Mouse (Mus musculus) natural killer cell, adult 2 months (primary cell): ENCODE measurements at regions not wholly inside any gene's neighbourhood (a gene's known extent, or its start where the extent isn't known, plus 50 kb on each side); places are given as distances from the start of the nearest gene placed in this dataset.
"Not testable (repeated sequence)": the region's sequence is repeated elsewhere in the genome, so short reads cannot be mapped to it uniquely, and the experiment has no call there.

Experiments used
- DNase-seq, 2 experiments: peaks; one replicate each; pipeline ENCODE4 v3.0.0; 2022; ENCODE audit warnings: low spot score in 2 of 2

DNA sequence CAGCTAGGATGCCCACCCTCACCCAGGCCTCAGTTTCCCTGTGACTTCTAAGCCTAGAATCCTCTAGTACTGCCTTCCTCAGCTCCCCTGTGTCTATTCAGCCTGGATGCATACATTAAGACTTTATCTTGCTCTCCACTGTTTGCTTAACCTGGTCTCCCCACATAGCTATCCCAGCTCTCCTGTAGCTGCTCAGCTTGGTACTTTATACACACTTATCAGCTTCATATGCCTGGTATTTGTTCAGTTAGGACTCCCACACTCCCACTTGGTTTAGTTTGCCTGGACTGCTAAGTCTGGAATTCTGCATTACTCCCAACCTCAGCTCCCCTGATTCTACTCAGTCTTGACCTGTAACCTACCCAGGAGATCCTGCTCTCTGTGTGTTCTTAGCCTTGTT lies 147.7 kb downstream of the Tmem121 start:
- no peak for DNase-seq

GRCm38 (mm10) chr12:113333853-113334252 lies 148.1 kb downstream of the Tmem121 start:
- DNase-seq: not testable (repeated sequence)

DNA sequence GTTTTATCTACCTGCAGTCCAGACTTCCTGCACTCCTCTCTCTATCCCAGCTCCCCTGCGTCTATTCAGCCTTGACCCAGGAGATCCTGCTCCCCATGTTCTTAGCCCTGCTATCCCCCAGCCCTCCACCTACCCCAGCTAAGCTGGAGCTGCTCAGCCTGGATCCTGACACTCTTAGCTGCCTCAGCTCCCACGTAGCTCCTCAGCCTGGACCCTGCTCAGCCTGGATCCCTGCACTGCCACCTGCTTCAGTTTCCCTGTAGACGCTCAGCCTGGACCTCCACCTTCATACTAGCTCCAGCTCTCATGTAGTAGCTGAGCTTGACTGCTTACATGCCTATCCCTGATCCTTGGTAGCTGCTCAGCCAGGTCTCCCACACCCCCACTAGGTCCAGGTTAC lies 151.5 kb downstream of the Tmem121 start:
- DNase-seq: no peak

DNA sequence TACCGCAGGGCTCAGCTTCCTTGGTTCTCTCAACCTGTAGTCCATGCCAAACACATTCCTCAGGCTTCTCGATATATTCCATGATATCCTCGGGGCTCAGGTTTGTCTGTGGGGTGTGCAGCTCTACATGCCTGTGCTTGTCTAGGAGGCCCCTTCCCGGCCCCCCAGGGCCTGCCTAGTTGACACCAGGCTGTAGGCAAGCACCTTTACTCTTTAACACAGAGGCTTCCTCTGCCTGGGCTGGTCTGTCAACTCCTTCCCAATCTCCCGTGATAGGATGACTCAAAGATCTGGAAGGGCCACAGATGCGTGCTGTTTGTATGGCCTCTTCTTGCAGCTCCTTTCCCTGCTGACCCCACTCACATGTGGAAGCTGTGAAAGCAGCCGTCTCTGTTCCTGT lies 150.4 kb upstream of the Adam6b start:
- DNase-seq: no peak

DNA sequence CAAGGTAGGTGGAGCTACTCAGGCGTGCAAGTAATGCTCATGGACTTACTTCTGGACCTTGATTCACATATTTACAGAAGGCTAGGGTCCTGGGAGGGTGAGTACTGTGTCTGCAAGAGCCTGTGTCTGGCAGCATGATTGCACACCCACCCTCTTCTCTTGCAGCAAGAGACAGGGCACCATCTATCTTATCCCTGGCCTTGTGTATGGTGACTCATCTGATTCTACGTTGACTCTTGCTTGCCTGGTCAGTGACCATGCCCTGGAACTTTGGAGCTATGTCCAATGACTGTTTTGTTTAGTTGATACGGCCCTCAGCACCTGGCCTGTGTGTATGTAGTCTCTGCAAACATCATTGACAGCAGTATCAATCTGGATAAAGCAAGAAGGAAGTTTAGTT lies 148.3 kb upstream of the Adam6b start:
- DNase-seq: no peak

DNA sequence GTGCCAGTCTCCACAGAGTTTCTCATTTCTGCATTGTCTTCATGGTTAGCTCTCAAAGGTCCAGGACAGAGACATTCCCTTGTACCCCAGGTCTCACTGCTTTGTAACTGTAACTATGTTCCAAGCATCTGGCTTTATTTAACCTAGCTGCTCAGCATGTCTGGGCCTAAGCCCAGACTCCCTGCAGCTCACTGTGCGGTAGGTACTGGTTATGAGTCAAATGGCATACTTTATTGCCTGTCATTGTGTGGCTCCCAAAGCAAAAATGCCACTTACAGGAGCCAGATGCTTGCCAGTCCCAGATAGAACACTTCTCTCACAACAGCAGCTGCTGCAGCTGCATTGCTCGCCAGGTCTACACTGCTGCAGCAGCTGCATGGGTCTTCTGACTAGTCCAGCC lies 134.2 kb upstream of the Adam6b start:
- no peak for DNase-seq

GRCm38 (mm10) chr12:113358077-113358476 lies 131.2 kb upstream of the Adam6b start:
- no peak for DNase-seq

- DNase-seq: no peak
Measured at GRCm38 (mm10) chr12:113360032-113360431, 129.3 kb upstream of the Adam6b start.

- DNase-seq: peak in 1 of 2 experiments; percentile 17
Measured at GRCm38 (mm10) chr12:113362409-113363038, 126.8 kb upstream of the Adam6b start.

- no peak for DNase-seq
Measured at GRCm38 (mm10) chr12:113364023-113364422, 125.3 kb upstream of the Adam6b start.

- DNase-seq: no peak
Measured at GRCm38 (mm10) chr12:113364437-113364836, 124.9 kb upstream of the Adam6b start.

DNA sequence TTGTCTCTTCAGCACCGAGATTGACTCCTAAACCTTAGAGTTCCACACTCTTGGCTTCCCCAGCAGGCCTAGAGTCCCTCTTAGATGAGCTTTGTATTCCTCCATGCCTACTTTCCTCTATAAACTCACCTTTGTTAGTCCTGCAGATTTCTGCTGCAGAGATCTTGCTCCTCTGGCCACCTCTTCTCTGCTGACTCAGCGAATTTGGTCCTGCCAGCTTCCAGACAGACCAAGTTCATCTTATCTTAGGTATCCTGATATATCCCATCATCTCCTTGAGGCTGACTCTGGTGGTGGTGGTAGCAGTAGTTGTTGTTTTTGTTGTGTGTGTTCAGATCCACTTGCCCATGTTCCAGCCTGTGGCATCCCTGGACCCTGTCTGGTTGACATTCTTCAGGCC lies 123.5 kb upstream of the Adam6b start:
- no peak for DNase-seq

DNA sequence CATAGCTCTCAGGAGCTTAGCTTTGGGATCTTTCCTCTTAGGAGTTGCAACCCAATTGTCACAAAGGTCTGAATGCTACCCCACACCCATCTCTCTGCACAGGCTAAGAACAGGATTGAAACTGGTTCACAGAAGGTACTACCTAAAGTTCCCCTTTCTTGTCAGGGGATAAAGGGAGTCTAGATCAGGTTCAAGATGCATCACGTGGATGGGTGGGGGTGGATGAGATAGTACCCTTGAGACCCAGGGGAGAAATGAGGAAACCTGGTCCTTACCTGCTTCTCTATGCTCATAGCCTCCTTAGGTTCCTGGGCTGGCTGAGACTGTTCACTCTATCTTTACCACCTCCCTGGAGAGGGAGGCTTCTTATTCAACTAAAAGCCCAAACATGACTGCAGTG lies 122.9 kb upstream of the Adam6b start:
- peak in 1 of 2 experiments; percentile 46 for DNase-seq

GRCm38 (mm10) chr12:113401578-113402113 lies 87.7 kb upstream of the Adam6b start:
- no peak for DNase-seq

DNA sequence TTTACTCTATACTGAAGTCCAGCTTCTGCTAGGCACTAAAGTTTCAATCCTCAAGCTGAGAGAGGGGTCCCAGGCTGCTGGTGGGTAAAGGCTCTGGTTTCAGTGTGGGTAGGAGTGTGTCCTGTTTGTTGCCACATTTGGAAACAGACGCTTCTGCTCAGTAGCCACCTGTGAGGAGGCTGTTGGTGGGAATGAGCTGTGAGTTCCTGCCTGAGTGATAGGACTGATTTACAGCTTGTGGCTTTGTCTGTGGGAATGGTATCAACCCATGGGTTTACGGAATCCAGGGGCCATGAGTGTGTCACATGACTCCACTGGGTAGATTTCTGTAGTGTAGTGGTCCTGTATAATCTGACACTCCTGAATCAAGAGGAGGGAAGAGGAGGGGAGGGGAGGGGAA lies 86.5 kb upstream of the Adam6b start:
- no peak for DNase-seq

DNA sequence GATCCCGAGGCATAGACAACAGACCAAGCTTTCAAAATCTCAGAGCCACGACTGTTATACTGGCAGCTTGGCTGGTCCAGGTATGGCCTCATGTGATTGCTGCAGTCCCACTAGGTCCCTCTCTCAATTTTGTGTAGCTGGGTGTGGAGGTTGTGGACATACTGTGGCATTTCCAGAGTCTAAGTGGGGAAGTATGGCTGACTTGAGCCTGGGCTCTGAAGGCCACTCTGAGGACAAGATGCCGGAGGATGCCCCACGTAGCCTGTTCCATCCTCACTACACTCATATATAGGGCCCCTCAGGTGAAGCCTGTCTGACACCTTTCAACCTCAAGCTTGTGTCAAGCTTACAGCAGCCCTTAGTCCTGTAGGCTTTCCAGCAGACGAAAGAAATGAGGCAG lies 78.2 kb upstream of the Adam6b start:
- no peak for DNase-seq

GRCm38 (mm10) chr12:113413996-113414395 lies 75.3 kb upstream of the Adam6b start:
- DNase-seq: no peak

DNA sequence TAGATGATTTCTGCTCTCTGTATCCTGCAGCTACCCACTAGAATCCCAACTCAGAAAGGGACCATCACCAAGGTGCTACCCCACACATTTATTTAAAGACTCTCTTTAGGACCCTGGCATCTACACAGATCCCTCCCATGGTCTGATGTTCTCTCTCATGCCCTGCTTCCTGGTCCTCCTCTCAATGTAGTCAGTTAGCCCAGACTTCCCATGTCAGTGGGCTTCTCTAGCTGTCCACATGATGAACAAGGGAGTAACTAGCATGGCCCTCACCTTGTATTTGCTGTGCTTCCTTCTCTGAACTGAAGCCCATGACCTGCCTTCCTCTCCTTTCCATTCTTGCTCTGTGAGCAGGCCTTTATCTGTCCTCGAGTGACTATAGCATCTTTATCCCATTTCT lies 71.8 kb upstream of the Adam6b start:
- no peak for DNase-seq

- DNase-seq: peak in 1 of 2 experiments; percentile 23
Measured at GRCm38 (mm10) chr12:113418731-113419402, 70.4 kb upstream of the Adam6b start.

- no peak for DNase-seq
Measured at GRCm38 (mm10) chr12:113420721-113421305, 68.5 kb upstream of the Adam6b start.

DNA sequence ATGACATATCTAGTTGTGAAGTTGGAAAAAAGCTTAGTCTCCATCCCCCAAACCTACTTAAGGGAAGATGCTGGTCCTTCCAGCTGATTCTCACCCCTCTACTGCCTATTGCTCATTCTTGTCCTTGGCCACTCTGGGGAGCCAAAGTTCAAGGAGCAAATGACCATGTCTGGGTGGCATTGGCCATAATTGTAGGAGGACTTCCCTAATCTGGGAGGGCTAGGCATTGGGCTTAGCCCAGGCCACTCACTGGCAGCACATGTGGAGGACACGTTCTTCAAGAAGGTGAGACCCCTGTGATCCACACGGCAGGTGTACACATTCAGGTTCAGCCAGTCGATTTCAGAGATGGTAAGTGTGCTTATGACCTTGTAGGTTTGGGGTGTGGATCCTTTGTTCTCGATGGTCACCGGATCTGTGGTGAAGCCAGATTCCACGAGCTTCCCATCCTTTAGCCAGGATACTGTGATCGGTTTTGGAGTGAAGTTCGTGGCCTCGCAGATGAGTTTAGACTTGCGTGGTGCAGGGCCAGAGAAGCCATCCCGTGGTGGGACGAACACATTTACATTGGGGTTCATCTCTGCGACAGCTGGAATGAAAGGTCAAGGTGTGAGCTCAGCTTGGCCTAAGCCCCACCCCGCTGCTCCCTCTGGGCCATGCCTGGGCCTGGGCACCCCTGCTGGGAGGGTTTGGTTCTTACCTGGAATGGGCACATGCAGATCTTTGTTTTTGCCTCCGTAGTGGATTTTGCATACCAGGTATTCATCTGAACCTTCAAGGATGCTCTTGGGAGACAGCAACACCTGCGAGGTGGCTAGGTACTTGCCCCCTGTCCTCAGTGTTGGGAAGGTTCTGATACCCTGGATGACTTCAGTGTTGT lies 67.4 kb upstream of the Adam6b start:
- no peak for DNase-seq

DNA sequence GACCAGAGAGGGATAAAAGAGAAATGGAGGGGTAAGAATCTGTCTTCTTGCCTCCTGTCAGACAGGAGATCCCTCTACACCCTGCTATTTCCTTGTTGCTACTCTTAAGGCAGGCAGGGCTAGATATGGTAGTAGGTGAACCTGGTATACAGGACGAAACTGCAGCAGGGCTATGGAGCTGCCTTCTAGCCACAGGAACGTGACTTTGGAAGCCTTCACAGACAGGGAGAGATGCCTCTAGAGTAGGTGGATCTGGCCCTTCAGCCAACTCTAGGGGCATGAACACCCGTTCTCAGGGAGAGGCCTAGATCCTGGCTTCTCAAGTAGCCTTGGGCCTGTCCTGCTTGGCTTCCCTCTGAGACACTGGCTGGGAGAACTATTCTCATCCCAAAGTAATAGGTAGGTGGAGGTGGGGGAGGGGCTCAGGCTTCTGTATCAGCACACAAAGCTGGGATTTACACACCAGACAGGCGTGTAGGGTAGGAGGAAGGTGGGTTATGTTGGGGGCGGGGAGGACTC lies 66.5 kb upstream of the Adam6b start:
- no peak for DNase-seq
